Mouse (Mus musculus): ENCODE data around the gene Mfsd6l. TPM values are rescaled to one million over a fixed set of nuclear protein-coding genes. Genes with fewer than 3 reads are reported as not detected.

The Mfsd6l gene
- polyA plus RNA-seq, 1 experiment = 0.26 TPM

- Histone ChIP-seq H3K27me3 (ENCODE audit: control insufficient read depth, insufficient read depth, low read length) (no peaks in the 10 kb centered on the region), H3K27ac (ENCODE audit: insufficient read depth, low read length) (no peak overlapping the region), H3K4me3 (ENCODE audit: extremely low read depth, insufficient read depth, insufficient read length) (no peak overlapping the region), H3K36me3 (ENCODE audit: control insufficient read depth, insufficient read depth, low read length) (no peaks in the 10 kb centered on the region), H3K4me1 (ENCODE audit: control insufficient read depth, insufficient read depth, insufficient read length) (no peaks in the 10 kb centered on the region)
- no peak for DNase-seq (ENCODE audit: low read depth in 1 of 2, low spot score in 2 of 2)
- 82% methylated on average over 8 of the region's 8 CpGs for WGBS
- TF ChIP-seq CTCF (IDR thresholded peaks at IDR 0.05; ENCODE audit: extremely low read depth, insufficient read depth, insufficient read length, insufficient replicate concordance) = no peak
- TF ChIP-seq POLR2A (IDR thresholded peaks at IDR 0.05; ENCODE audit: low read depth, low read length) = no peak
These were observed 28.0 kb downstream of the Mfsd6l start for GRCm38 (mm10) chr11:68583906-68584480.

- 18% methylated on average over 3 of the region's 3 CpGs for WGBS
- TF ChIP-seq POLR2A (IDR thresholded peaks at IDR 0.05; ENCODE audit: low read depth, low read length) = no peak
- no peak for TF ChIP-seq CTCF (IDR thresholded peaks at IDR 0.05; ENCODE audit: extremely low read depth, insufficient read depth, insufficient read length, insufficient replicate concordance)
- no peak overlapping the region for H3K4me3 ChIP-seq (ENCODE audit: extremely low read depth, insufficient read depth, insufficient read length)
- H3K27ac ChIP-seq (ENCODE audit: insufficient read depth, low read length) = no peak overlapping the region
- H3K4me1 ChIP-seq (ENCODE audit: control insufficient read depth, insufficient read depth, insufficient read length) = no peaks in the 10 kb centered on the region
- no peaks in the 10 kb centered on the region for H3K36me3 ChIP-seq (ENCODE audit: control insufficient read depth, insufficient read depth, low read length)
- DNase-seq (ENCODE audit: low read depth in 1 of 2, low spot score in 2 of 2) = no peak
- no peaks in the 10 kb centered on the region for H3K27me3 ChIP-seq (ENCODE audit: control insufficient read depth, insufficient read depth, low read length)
These were observed 29.9 kb downstream of the Mfsd6l start for GRCm38 (mm10) chr11:68585890-68586289.

GRCm38 (mm10) chr11:68586721-68587120 lies 30.7 kb downstream of the Mfsd6l start, which contains the start of gene Ccdc42:
Gene Ccdc42, plus strand, starts transcription at chr11:68587021.
- 78% methylated on average over 5 of the region's 5 CpGs for WGBS
- no peak for DNase-seq (ENCODE audit: low read depth in 1 of 2, low spot score in 2 of 2)
- H3K27ac ChIP-seq (ENCODE audit: insufficient read depth, low read length) = no peak within 1 kb of the TSS
- no peak within 1 kb of the TSS for H3K4me3 ChIP-seq (ENCODE audit: extremely low read depth, insufficient read depth, insufficient read length)
- H3K4me1 ChIP-seq (ENCODE audit: control insufficient read depth, insufficient read depth, insufficient read length) = no peaks in the 10 kb centered on the region
- no peaks in the 10 kb centered on the region for H3K27me3 ChIP-seq (ENCODE audit: control insufficient read depth, insufficient read depth, low read length)
- no peaks in the 10 kb centered on the region for H3K36me3 ChIP-seq (ENCODE audit: control insufficient read depth, insufficient read depth, low read length)
- no peak for TF ChIP-seq POLR2A (IDR thresholded peaks at IDR 0.05; ENCODE audit: low read depth, low read length)
- no peak for TF ChIP-seq CTCF (IDR thresholded peaks at IDR 0.05; ENCODE audit: extremely low read depth, insufficient read depth, insufficient read length, insufficient replicate concordance)

GRCm38 (mm10) chr11:68589055-68589809 lies 33.2 kb downstream of the Mfsd6l start:
- peak; percentile 73; the same call in 1 of the 2 replicates for TF ChIP-seq CTCF (IDR thresholded peaks at IDR 0.05; ENCODE audit: extremely low read depth, insufficient read depth, insufficient read length, insufficient replicate concordance)
- TF ChIP-seq POLR2A (IDR thresholded peaks at IDR 0.05; ENCODE audit: low read depth, low read length) = no peak
- Histone ChIP-seq H3K36me3 (ENCODE audit: control insufficient read depth, insufficient read depth, low read length) (no peaks in the 10 kb centered on the region), H3K4me3 (ENCODE audit: extremely low read depth, insufficient read depth, insufficient read length) (no peak overlapping the region), H3K4me1 (ENCODE audit: control insufficient read depth, insufficient read depth, insufficient read length) (no peaks in the 10 kb centered on the region), H3K27ac (ENCODE audit: insufficient read depth, low read length) (no peak overlapping the region), H3K27me3 (ENCODE audit: control insufficient read depth, insufficient read depth, low read length) (no peaks in the 10 kb centered on the region)
- 74% methylated on average over 8 of the region's 8 CpGs for WGBS
- peak; percentile 19 to 70 for DNase-seq (ENCODE audit: low read depth in 1 of 2, low spot score in 2 of 2)

GRCm38 (mm10) chr11:68591708-68592107 lies 35.7 kb downstream of the Mfsd6l start:
- no peak for DNase-seq (ENCODE audit: low read depth in 1 of 2, low spot score in 2 of 2)

GRCm38 (mm10) chr11:68593247-68593646 lies 37.3 kb downstream of the Mfsd6l start:
- no peak for DNase-seq (ENCODE audit: low read depth in 1 of 2, low spot score in 2 of 2)
- Histone ChIP-seq H3K27me3 (ENCODE audit: control insufficient read depth, insufficient read depth, low read length) (no peaks in the 10 kb centered on the region), H3K27ac (ENCODE audit: insufficient read depth, low read length) (no peak overlapping the region), H3K4me1 (ENCODE audit: control insufficient read depth, insufficient read depth, insufficient read length) (no peaks in the 10 kb centered on the region; the same call in 1 of the 2 replicates), H3K4me3 (ENCODE audit: extremely low read depth, insufficient read depth, insufficient read length) (no peak overlapping the region), H3K36me3 (ENCODE audit: control insufficient read depth, insufficient read depth, low read length) (no peaks in the 10 kb centered on the region)
- TF ChIP-seq CTCF (IDR thresholded peaks at IDR 0.05; ENCODE audit: extremely low read depth, insufficient read depth, insufficient read length, insufficient replicate concordance) = no peak
- no peak for TF ChIP-seq POLR2A (IDR thresholded peaks at IDR 0.05; ENCODE audit: low read depth, low read length)
- 81% methylated on average over 3 of the region's 3 CpGs for WGBS

More at GRCm38 (mm10) chr11:68591708-68592107, 35.7 kb downstream of the Mfsd6l start:
- no peaks in the 10 kb centered on the region for H3K27me3 ChIP-seq (ENCODE audit: control insufficient read depth, insufficient read depth, low read length)
- TF ChIP-seq CTCF (IDR thresholded peaks at IDR 0.05; ENCODE audit: extremely low read depth, insufficient read depth, insufficient read length, insufficient replicate concordance) (no peak), POLR2A (IDR thresholded peaks at IDR 0.05; ENCODE audit: low read depth, low read length) (no peak)
- no peaks in the 10 kb centered on the region for H3K36me3 ChIP-seq (ENCODE audit: control insufficient read depth, insufficient read depth, low read length)
- H3K4me3 ChIP-seq (ENCODE audit: extremely low read depth, insufficient read depth, insufficient read length) = no peak overlapping the region
- H3K27ac ChIP-seq (ENCODE audit: insufficient read depth, low read length) = no peak overlapping the region
- no peaks in the 10 kb centered on the region for H3K4me1 ChIP-seq (ENCODE audit: control insufficient read depth, insufficient read depth, insufficient read length)
- WGBS = 64% methylated on average over 5 of the region's 5 CpGs

GRCm38 (mm10) chr11:68597912-68598311 lies 41.9 kb downstream of the Mfsd6l start:
- DNase-seq (ENCODE audit: low read depth in 1 of 2, low spot score in 2 of 2) = no peak
- Histone ChIP-seq H3K4me1 (ENCODE audit: control insufficient read depth, insufficient read depth, insufficient read length) (peaks cover 4% of the 10 kb centered on the region; the same call in 1 of the 2 replicates), H3K27me3 (ENCODE audit: control insufficient read depth, insufficient read depth, low read length) (no peaks in the 10 kb centered on the region), H3K36me3 (ENCODE audit: control insufficient read depth, insufficient read depth, low read length) (no peaks in the 10 kb centered on the region), H3K27ac (ENCODE audit: insufficient read depth, low read length) (no peak overlapping the region), H3K4me3 (ENCODE audit: extremely low read depth, insufficient read depth, insufficient read length) (no peak overlapping the region)
- 61% methylated on average over 2 of the region's 2 CpGs for WGBS
- TF ChIP-seq CTCF (IDR thresholded peaks at IDR 0.05; ENCODE audit: extremely low read depth, insufficient read depth, insufficient read length, insufficient replicate concordance) = no peak
- no peak for TF ChIP-seq POLR2A (IDR thresholded peaks at IDR 0.05; ENCODE audit: low read depth, low read length)
